Mouse (Mus musculus): ENCODE results near the gene Lmbr1l.
A peak's percentile ranks its signal among the peaks of the same experiment; 100 is the strongest.

Lmbr1l gene

GRCm38 (mm10) chr15:98895635-98896589 is 22.1 kb downstream of the Lmbr1l start:
- DNase-seq (ENCODE audit: low spot score), result peak; percentile 80

GRCm38 (mm10) chr15:98894746-98895634 is 23.0 kb downstream of the Lmbr1l start:
- no peak for DNase-seq (ENCODE audit: low spot score)

GRCm38 (mm10) chr15:98893940-98894745 is 23.9 kb downstream of the Lmbr1l start, which contains the start of gene Rhebl1:
TSS of gene Rhebl1 (minus strand) at chr15:98894540.
- DNase-seq (ENCODE audit: low spot score), result no peak

GRCm38 (mm10) chr15:98893036-98893435 is 25.0 kb downstream of the Lmbr1l start:
- DNase-seq (ENCODE audit: low spot score), result no peak

GRCm38 (mm10) chr15:98891907-98892606 is 26.0 kb downstream of the Lmbr1l start:
- peak; percentile 59 for DNase-seq (ENCODE audit: low spot score)

GRCm38 (mm10) chr15:98891198-98891742 is 26.8 kb downstream of the Lmbr1l start:
- no peak for DNase-seq (ENCODE audit: low spot score)

- no peak for DNase-seq (ENCODE audit: low spot score)
Observed at GRCm38 (mm10) chr15:98887526-98887925, 30.5 kb downstream of the Lmbr1l start.

- DNase-seq (ENCODE audit: low spot score), result no peak
Observed at GRCm38 (mm10) chr15:98886667-98887387, 31.2 kb downstream of the Lmbr1l start.

- no peak for DNase-seq (ENCODE audit: low spot score)
Observed at GRCm38 (mm10) chr15:98884106-98884505, 33.9 kb downstream of the Lmbr1l start.

GRCm38 (mm10) chr15:98883661-98884060 is 34.4 kb downstream of the Lmbr1l start:
- DNase-seq (ENCODE audit: low spot score), result no peak

- DNase-seq (ENCODE audit: low spot score), result no peak
Observed at GRCm38 (mm10) chr15:98881656-98882008, 36.4 kb downstream of the Lmbr1l start.

GRCm38 (mm10) chr15:98880978-98881655 is 36.9 kb downstream of the Lmbr1l start:
- peak; percentile 94 for DNase-seq (ENCODE audit: low spot score)

- no peak for DNase-seq (ENCODE audit: low spot score)
Observed at GRCm38 (mm10) chr15:98877331-98877730, 40.7 kb downstream of the Lmbr1l start.

- peak; percentile 85 for DNase-seq (ENCODE audit: low spot score)
Observed at GRCm38 (mm10) chr15:98871916-98872888, 45.8 kb downstream of the Lmbr1l start.

GRCm38 (mm10) chr15:98871070-98871915 is 46.7 kb downstream of the Lmbr1l start, which contains the start of gene Kmt2d:
TSS of gene Kmt2d (minus strand) at chr15:98871204.
- DNase-seq (ENCODE audit: low spot score), result no peak

- DNase-seq (ENCODE audit: low spot score), result no peak
Observed at GRCm38 (mm10) chr15:98870179-98871069, 47.6 kb downstream of the Lmbr1l start.

Measured in ovary, adult 18-20 months (tissue).